Mouse (Mus musculus) spleen, adult 18-20 months (tissue): ENCODE measurements around the gene Adam1a.

ENCODE experiments used
- DNase-seq, 2 experiments: peaks; one replicate each; pipeline ENCODE4 v3.0.0; 2022; ENCODE audit warnings: mixed read lengths in 2 of 2

The Adam1a gene

GRCm38 (mm10) chr5:121493305-121493704 is 52.0 kb downstream of the Adam1a start:
- DNase-seq: no peak

- no peak for DNase-seq
Measured at GRCm38 (mm10) chr5:121484801-121485200, 60.5 kb downstream of the Adam1a start.

GRCm38 (mm10) chr5:121477680-121478079 is 67.6 kb downstream of the Adam1a start:
- peak in 1 of 2 experiments; percentile 16 for DNase-seq

- DNase-seq: no peak
Measured at GRCm38 (mm10) chr5:121476040-121476439, 69.2 kb downstream of the Adam1a start.

GRCm38 (mm10) chr5:121474610-121475009 is 70.7 kb downstream of the Adam1a start:
- no peak for DNase-seq

- DNase-seq: no peak
Measured at GRCm38 (mm10) chr5:121472411-121472810, 72.9 kb downstream of the Adam1a start.

GRCm38 (mm10) chr5:121469566-121469965 is 75.7 kb downstream of the Adam1a start:
- DNase-seq: no peak
